Mouse (Mus musculus): Measurements from ENCODE around the gene Kcnd1. TPM values are rescaled to one million over a fixed set of nuclear protein-coding genes. Genes with fewer than 3 reads are reported as not detected.

Kcnd1 gene
- polyA plus RNA-seq, 1 experiment, result 4.8 TPM

DNA sequence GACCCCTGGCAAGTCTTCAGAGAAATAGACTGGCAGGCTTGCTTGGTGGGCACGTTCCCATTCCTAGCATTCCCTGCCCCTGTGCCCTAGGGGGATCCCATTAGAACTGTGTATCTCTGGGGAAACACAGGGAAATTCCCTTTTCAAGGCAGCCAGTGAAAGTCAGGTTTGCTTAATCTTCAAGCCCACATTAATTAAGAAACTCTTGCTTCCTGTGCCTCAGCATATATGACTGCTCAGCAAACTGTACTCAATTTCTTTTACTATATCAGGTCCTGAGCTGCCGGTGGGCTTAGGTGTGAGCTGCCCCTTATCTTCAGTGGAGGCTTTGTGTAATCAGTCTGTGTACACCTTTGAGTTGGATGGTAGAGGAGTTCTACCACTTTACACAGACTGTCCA, 43.7 kb downstream of the Kcnd1 start:
- TF ChIP-seq CTCF (IDR thresholded peaks at IDR 0.05; ENCODE audit: control insufficient read depth, insufficient read depth, low read length), result no peak
- TF ChIP-seq POLR2A (IDR thresholded peaks at IDR 0.05; ENCODE audit: borderline replicate concordance, control insufficient read depth, low read depth, low read length), result no peak
- Histone ChIP-seq H3K4me1 (ENCODE audit: control insufficient read depth, insufficient read depth, low read length) (peaks cover 1% of the 10 kb centered on the region; the same call in 1 of the 2 replicates), H3K4me3 (replicated peaks; ENCODE audit: control insufficient read depth, low read depth, low read length) (no peak overlapping the region), H3K27ac (ENCODE audit: control insufficient read depth, insufficient read depth, low read depth, low read length, poor library complexity) (peak overlapping the region; percentile 51; the same call in 1 of the 2 replicates)
- WGBS, result 20% methylated on average over 2 of the region's 2 CpGs

- Histone ChIP-seq H3K27ac (ENCODE audit: control insufficient read depth, insufficient read depth, low read depth, low read length, poor library complexity) (no peak overlapping the region), H3K4me3 (replicated peaks; ENCODE audit: control insufficient read depth, low read depth, low read length) (no peak overlapping the region), H3K4me1 (ENCODE audit: control insufficient read depth, insufficient read depth, low read length) (peaks cover 1% of the 10 kb centered on the region; the same call in 1 of the 2 replicates)
- TF ChIP-seq CTCF (IDR thresholded peaks at IDR 0.05; ENCODE audit: control insufficient read depth, insufficient read depth, low read length) (no peak), POLR2A (IDR thresholded peaks at IDR 0.05; ENCODE audit: borderline replicate concordance, control insufficient read depth, low read depth, low read length) (no peak)
- 86% methylated on average over 1 of the region's 1 CpGs for WGBS
Observed at GRCm38 (mm10) chrX:7867141-7867540, 45.1 kb downstream of the Kcnd1 start.

DNA sequence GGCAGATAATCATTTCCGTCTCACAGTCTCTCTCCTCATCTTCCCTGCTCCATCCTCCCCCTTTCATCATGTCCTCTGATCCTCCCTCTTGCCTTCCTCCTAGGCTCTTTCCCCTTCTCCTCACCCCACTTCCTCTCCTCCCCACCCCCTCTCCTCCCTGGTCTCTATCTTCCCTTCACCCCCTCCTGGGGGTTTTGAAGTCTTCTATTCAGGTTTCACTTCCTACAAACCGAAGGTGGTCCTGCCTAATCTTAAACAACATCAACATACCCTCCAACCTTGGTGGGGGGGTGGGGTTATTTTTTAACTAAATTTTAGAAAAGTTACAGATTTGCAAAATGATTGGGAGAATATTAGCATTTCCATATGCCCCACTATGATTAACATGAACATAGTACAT, 46.4 kb downstream of the Kcnd1 start:
- 34% methylated on average over 2 of the region's 2 CpGs for WGBS
- TF ChIP-seq POLR2A (IDR thresholded peaks at IDR 0.05; ENCODE audit: borderline replicate concordance, control insufficient read depth, low read depth, low read length), result no peak
- TF ChIP-seq CTCF (IDR thresholded peaks at IDR 0.05; ENCODE audit: control insufficient read depth, insufficient read depth, low read length), result no peak
- peaks cover 1% of the 10 kb centered on the region; the same call in 1 of the 2 replicates for H3K4me1 ChIP-seq (ENCODE audit: control insufficient read depth, insufficient read depth, low read length)

GRCm38 (mm10) chrX:7869826-7870225, 47.7 kb downstream of the Kcnd1 start:
- 88% methylated on average over 3 of the region's 3 CpGs for WGBS
- no peak overlapping the region for H3K27ac ChIP-seq (ENCODE audit: control insufficient read depth, insufficient read depth, low read depth, low read length, poor library complexity)
- TF ChIP-seq POLR2A (IDR thresholded peaks at IDR 0.05; ENCODE audit: borderline replicate concordance, control insufficient read depth, low read depth, low read length), result no peak
- no peak for TF ChIP-seq CTCF (IDR thresholded peaks at IDR 0.05; ENCODE audit: control insufficient read depth, insufficient read depth, low read length)
- H3K4me1 ChIP-seq (ENCODE audit: control insufficient read depth, insufficient read depth, low read length), result peaks cover 1% of the 10 kb centered on the region; the same call in 1 of the 2 replicates
- no peak overlapping the region for H3K4me3 ChIP-seq (replicated peaks; ENCODE audit: control insufficient read depth, low read depth, low read length)

More for the DNA sequence above, 46.4 kb downstream of the Kcnd1 start:
- no peak overlapping the region for H3K27ac ChIP-seq (ENCODE audit: control insufficient read depth, insufficient read depth, low read depth, low read length, poor library complexity)
- H3K4me3 ChIP-seq (replicated peaks; ENCODE audit: control insufficient read depth, low read depth, low read length), result no peak overlapping the region

GRCm38 (mm10) chrX:7878007-7878419, 55.9 kb downstream of the Kcnd1 start, which contains the start of gene Pim2:
TSS of gene Pim2 (plus strand) at chrX:7878262.
- TF ChIP-seq CTCF (IDR thresholded peaks at IDR 0.05; ENCODE audit: control insufficient read depth, insufficient read depth, low read length) (no peak), POLR2A (IDR thresholded peaks at IDR 0.05; ENCODE audit: borderline replicate concordance, control insufficient read depth, low read depth, low read length) (peak; percentile 64; the same call in 1 of the 2 replicates)
- Histone ChIP-seq H3K4me3 (replicated peaks; ENCODE audit: control insufficient read depth, low read depth, low read length) (peak within 1 kb of the TSS; percentile 87), H3K4me1 (ENCODE audit: control insufficient read depth, insufficient read depth, low read length) (no peaks in the 10 kb centered on the region), H3K27ac (ENCODE audit: control insufficient read depth, insufficient read depth, low read depth, low read length, poor library complexity) (peak within 1 kb of the TSS; percentile 51)
- WGBS, result 19% methylated on average over 26 of the region's 38 CpGs

DNA sequence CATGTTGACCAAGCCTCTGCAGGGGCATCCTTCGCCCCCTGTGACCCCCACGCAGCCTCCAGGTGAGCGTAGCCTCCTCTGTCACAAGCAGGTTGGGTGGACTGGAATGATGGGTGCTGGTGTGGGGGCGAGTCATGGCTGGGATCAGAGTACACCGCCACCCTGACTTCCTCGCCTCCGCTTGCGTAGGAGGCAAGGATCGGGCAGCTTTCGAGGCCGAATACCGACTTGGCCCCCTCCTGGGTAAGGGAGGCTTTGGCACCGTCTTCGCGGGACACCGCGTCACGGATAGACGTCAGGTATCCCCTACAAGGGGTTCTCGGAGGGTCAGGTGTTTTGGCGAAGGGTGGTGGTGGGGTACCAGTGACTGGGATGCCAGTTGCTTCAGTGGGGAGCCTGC, 56.4 kb downstream of the Kcnd1 start:
- H3K4me3 ChIP-seq (replicated peaks; ENCODE audit: control insufficient read depth, low read depth, low read length), result peak overlapping the region; percentile 87
- WGBS, result 13% methylated on average over 21 of the region's 21 CpGs
- TF ChIP-seq CTCF (IDR thresholded peaks at IDR 0.05; ENCODE audit: control insufficient read depth, insufficient read depth, low read length), result no peak
- H3K4me1 ChIP-seq (ENCODE audit: control insufficient read depth, insufficient read depth, low read length), result no peaks in the 10 kb centered on the region
- peak overlapping the region; percentile 51 for H3K27ac ChIP-seq (ENCODE audit: control insufficient read depth, insufficient read depth, low read depth, low read length, poor library complexity)

DNA sequence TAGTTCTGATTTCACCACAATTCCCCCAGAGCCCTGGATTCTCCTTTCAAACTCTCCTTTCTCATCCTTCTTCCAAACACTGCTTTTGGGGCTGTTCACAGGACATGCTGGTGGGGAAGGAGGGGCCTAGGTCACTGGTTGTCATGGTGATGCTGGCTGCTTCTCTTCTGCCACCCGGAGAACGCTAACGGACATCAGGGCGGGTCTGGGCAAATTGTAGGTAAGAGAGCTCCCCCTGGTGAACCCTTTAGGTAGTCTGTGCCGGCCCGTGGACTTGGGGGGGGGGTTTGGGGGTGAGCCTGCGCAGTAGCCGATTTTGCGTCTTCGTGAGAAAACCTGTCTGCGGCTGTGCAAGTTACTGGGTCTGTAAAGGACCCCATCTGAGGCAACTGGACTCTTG, 57.7 kb downstream of the Kcnd1 start:
- Histone ChIP-seq H3K4me1 (ENCODE audit: control insufficient read depth, insufficient read depth, low read length) (no peaks in the 10 kb centered on the region), H3K27ac (ENCODE audit: control insufficient read depth, insufficient read depth, low read depth, low read length, poor library complexity) (no peak overlapping the region), H3K4me3 (replicated peaks; ENCODE audit: control insufficient read depth, low read depth, low read length) (peak overlapping the region; percentile 11)
- WGBS, result 17% methylated on average over 11 of the region's 11 CpGs
- no peak for TF ChIP-seq POLR2A (IDR thresholded peaks at IDR 0.05; ENCODE audit: borderline replicate concordance, control insufficient read depth, low read depth, low read length)
- TF ChIP-seq CTCF (IDR thresholded peaks at IDR 0.05; ENCODE audit: control insufficient read depth, insufficient read depth, low read length), result peak; percentile 40

DNA sequence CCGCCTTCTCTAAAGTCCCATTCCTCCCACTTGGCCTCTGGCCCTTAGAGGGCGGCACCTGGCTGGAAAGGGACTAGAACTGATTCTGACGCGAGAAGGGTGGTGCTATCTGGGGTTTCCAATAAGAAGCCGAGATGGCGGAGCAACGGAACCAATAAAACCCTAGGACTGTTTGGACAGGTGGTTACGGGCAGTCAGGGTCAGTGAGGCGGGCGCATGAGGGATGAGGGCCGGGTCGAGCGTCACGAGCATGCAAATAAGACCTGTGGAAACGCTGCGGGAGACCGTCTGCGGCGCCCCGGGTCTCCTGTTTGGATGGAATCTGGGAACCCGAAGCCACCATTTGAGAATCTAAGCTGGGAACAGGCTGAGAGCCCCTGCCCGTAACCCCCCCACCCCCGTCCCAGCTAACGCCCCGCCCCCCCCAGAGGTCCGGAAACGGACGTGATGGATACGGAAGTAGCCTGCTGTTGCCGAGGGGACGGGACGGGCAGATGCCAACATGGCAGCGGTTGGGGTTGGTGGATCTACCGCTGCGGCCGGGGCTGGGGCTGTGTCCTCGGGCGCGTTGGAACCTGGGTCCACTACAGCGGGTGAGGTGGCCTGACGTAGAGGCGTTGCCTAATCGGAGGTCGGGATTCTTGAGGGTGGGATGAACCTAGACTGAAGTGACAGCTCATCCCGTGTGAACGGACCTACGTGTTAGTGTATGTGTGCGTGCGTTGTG, 61.9 kb downstream of the Kcnd1 start, which contains the start of gene Slc35a2:
Gene Slc35a2, plus strand, starts transcription at position 188 of the 727 bp plus-strand sequence.
- TF ChIP-seq POLR2A (IDR thresholded peaks at IDR 0.05; ENCODE audit: borderline replicate concordance, control insufficient read depth, low read depth, low read length), result peak; percentile 30; the same call in 1 of the 2 replicates
- peak; percentile 21; the same call in 1 of the 2 replicates for TF ChIP-seq CTCF (IDR thresholded peaks at IDR 0.05; ENCODE audit: control insufficient read depth, insufficient read depth, low read length)
- 9% methylated on average over 49 of the region's 49 CpGs for WGBS

More for the DNA sequence above, 61.9 kb downstream of the Kcnd1 start, which contains the start of gene Slc35a2:
- Histone ChIP-seq H3K4me3 (replicated peaks; ENCODE audit: control insufficient read depth, low read depth, low read length) (peak within 1 kb of the TSS; percentile 100), H3K4me1 (ENCODE audit: control insufficient read depth, insufficient read depth, low read length) (no peaks in the 10 kb centered on the region), H3K27ac (ENCODE audit: control insufficient read depth, insufficient read depth, low read depth, low read length, poor library complexity) (peak within 1 kb of the TSS; percentile 78)

Other genes starting within 250 kb of the Kcnd1 start
- 1.2 TPM in 1 of 2 replicates, not detected in the other for gene Foxp3, start 248.6 kb upstream of the Kcnd1 start, polyA plus RNA-seq (2011; ENCODE audit: insufficient read depth, insufficient read length, low replicate concordance, missing spikeins)
- 0.43 TPM in 1 of 2 replicates, not detected in the other for gene Ppp1r3f, start 248.0 kb upstream of the Kcnd1 start, polyA plus RNA-seq (2011; ENCODE audit: insufficient read depth, insufficient read length, low replicate concordance, missing spikeins)
- 28.7 and 37.0 TPM in 2 replicates for gene Ccdc22, start 216.8 kb upstream of the Kcnd1 start, polyA plus RNA-seq (2011; ENCODE audit: insufficient read depth, insufficient read length, low replicate concordance, missing spikeins)
- 0.22 and 0.32 TPM in 2 replicates for gene Cacna1f, start 215.2 kb upstream of the Kcnd1 start, polyA plus RNA-seq (2011; ENCODE audit: insufficient read depth, insufficient read length, low replicate concordance, missing spikeins)
- gene Syp, start 183.8 kb upstream of the Kcnd1 start, polyA plus RNA-seq (2011; ENCODE audit: insufficient read depth, insufficient read length, low replicate concordance, missing spikeins), result 0.50 and 1.9 TPM in 2 replicates
- 10.7 and 22.4 TPM in 2 replicates for gene Prickle3, start 165.0 kb upstream of the Kcnd1 start, polyA plus RNA-seq (2011; ENCODE audit: insufficient read depth, insufficient read length, low replicate concordance, missing spikeins)
- gene Plp2, start 150.9 kb upstream of the Kcnd1 start, polyA plus RNA-seq (2011; ENCODE audit: insufficient read depth, insufficient read length, low replicate concordance, missing spikeins), result 5.3 and 33.2 TPM in 2 replicates
- not detected in 2 replicates for gene Magix, start 141.0 kb upstream of the Kcnd1 start, polyA plus RNA-seq (2011; ENCODE audit: insufficient read depth, insufficient read length, low replicate concordance, missing spikeins)
- 17.6 and 19.1 TPM in 2 replicates for gene Gpkow, start 125.2 kb upstream of the Kcnd1 start, polyA plus RNA-seq (2011; ENCODE audit: insufficient read depth, insufficient read length, low replicate concordance, missing spikeins)
- 54.7 and 91.1 TPM in 2 replicates for gene Wdr45, start 108.0 kb upstream of the Kcnd1 start, polyA plus RNA-seq (2011; ENCODE audit: insufficient read depth, insufficient read length, low replicate concordance, missing spikeins)
- not detected in 2 replicates for gene Gm45208, start 100.0 kb upstream of the Kcnd1 start, polyA plus RNA-seq (2011; ENCODE audit: insufficient read depth, insufficient read length, low replicate concordance, missing spikeins)
- gene Praf2, start 93.8 kb upstream of the Kcnd1 start, polyA plus RNA-seq (2011; ENCODE audit: insufficient read depth, insufficient read length, low replicate concordance, missing spikeins), result 3.9 and 9.5 TPM in 2 replicates
- gene Ccdc120, start 71.4 kb upstream of the Kcnd1 start, polyA plus RNA-seq (2011; ENCODE audit: insufficient read depth, insufficient read length, low replicate concordance, missing spikeins), result 0.36 and 1.4 TPM in 2 replicates
- 15.5 and 22.3 TPM in 2 replicates for gene Tfe3, start 59.7 kb upstream of the Kcnd1 start, polyA plus RNA-seq (2011; ENCODE audit: insufficient read depth, insufficient read length, low replicate concordance, missing spikeins)
- gene Gripap1, start 32.5 kb upstream of the Kcnd1 start, polyA plus RNA-seq (2011; ENCODE audit: insufficient read depth, insufficient read length, low replicate concordance, missing spikeins), result 95.0 and 184 TPM in 2 replicates
- 124 and 222 TPM in 2 replicates for gene Otud5, start 19.1 kb downstream of the Kcnd1 start, polyA plus RNA-seq (2011; ENCODE audit: insufficient read depth, insufficient read length, low replicate concordance, missing spikeins)
- gene Pim2, start 56.0 kb downstream of the Kcnd1 start, polyA plus RNA-seq (2011; ENCODE audit: insufficient read depth, insufficient read length, low replicate concordance, missing spikeins), result 20.0 and 26.2 TPM in 2 replicates
- 21.0 and 37.1 TPM in 2 replicates for gene Slc35a2, start 61.7 kb downstream of the Kcnd1 start, polyA plus RNA-seq (2011; ENCODE audit: insufficient read depth, insufficient read length, low replicate concordance, missing spikeins)
- 40.9 and 45.1 TPM in 2 replicates for gene Pqbp1, start 77.0 kb downstream of the Kcnd1 start, polyA plus RNA-seq (2011; ENCODE audit: insufficient read depth, insufficient read length, low replicate concordance, missing spikeins)
- 9.2 and 17.8 TPM in 2 replicates for gene Timm17b, start 77.1 kb downstream of the Kcnd1 start, polyA plus RNA-seq (2011; ENCODE audit: insufficient read depth, insufficient read length, low replicate concordance, missing spikeins)
- not detected in 2 replicates for gene Gm10491, start 85.5 kb downstream of the Kcnd1 start, polyA plus RNA-seq (2011; ENCODE audit: insufficient read depth, insufficient read length, low replicate concordance, missing spikeins)
- gene Gm10490, start 87.3 kb downstream of the Kcnd1 start, polyA plus RNA-seq (2011; ENCODE audit: insufficient read depth, insufficient read length, low replicate concordance, missing spikeins), result not detected in 2 replicates
- not detected in 2 replicates for gene Pcsk1n, start 97.5 kb downstream of the Kcnd1 start, polyA plus RNA-seq (2011; ENCODE audit: insufficient read depth, insufficient read length, low replicate concordance, missing spikeins)
- 10.9 TPM in 1 of 2 replicates, not detected in the other for gene Eras, start 106.3 kb downstream of the Kcnd1 start, polyA plus RNA-seq (2011; ENCODE audit: insufficient read depth, insufficient read length, low replicate concordance, missing spikeins)
- gene Hdac6, start 125.6 kb downstream of the Kcnd1 start, polyA plus RNA-seq (2011; ENCODE audit: insufficient read depth, insufficient read length, low replicate concordance, missing spikeins), result 8.3 and 17.0 TPM in 2 replicates
- gene Gata1, start 155.8 kb downstream of the Kcnd1 start, polyA plus RNA-seq (2011; ENCODE audit: insufficient read depth, insufficient read length, low replicate concordance, missing spikeins), result 91.2 and 137 TPM in 2 replicates
- not detected in 2 replicates for gene Glod5, start 196.2 kb downstream of the Kcnd1 start, polyA plus RNA-seq (2011; ENCODE audit: insufficient read depth, insufficient read length, low replicate concordance, missing spikeins)

Data from bone marrow, adult 2 months (tissue).